Mouse (Mus musculus): Measurements from ENCODE around the gene Jazf1. TPM values are rescaled to one million over a fixed set of nuclear protein-coding genes. Genes with fewer than 3 reads are reported as not detected.

Gene Jazf1
- polyA plus RNA-seq, 1 experiment from 2014 or later, result 33.3 TPM

GRCm38 (mm10) chr6:52773132-52773531 is 295.3 kb downstream of the Jazf1 start:
- H3K4me3 ChIP-seq, result no peak overlapping the region

GRCm38 (mm10) chr6:52770789-52771188 is 297.6 kb downstream of the Jazf1 start:
- Histone ChIP-seq H3K4me2 (replicated peaks) (no peak overlapping the region), H3K4me1 (no peaks in the 10 kb centered on the region), H3K36me3 (peaks cover 32% of the 10 kb centered on the region), H3K9me3 (no peaks in the 10 kb centered on the region), H3K4me3 (no peak overlapping the region), H3K27me3 (no peaks in the 10 kb centered on the region), H3K27ac (replicated peaks) (no peak overlapping the region), H3K9ac (replicated peaks) (no peak overlapping the region)
- 91% methylated on average over 1 of the region's 1 CpGs for WGBS
- ATAC-seq (replicated peaks), result no peak

More at GRCm38 (mm10) chr6:52773132-52773531, 295.3 kb downstream of the Jazf1 start:
- Histone ChIP-seq H3K4me2 (replicated peaks) (no peak overlapping the region), H3K36me3 (peaks cover 10% of the 10 kb centered on the region), H3K27me3 (no peaks in the 10 kb centered on the region), H3K27ac (replicated peaks) (no peak overlapping the region), H3K9ac (replicated peaks) (no peak overlapping the region), H3K4me1 (no peaks in the 10 kb centered on the region), H3K9me3 (no peaks in the 10 kb centered on the region)
- ATAC-seq (replicated peaks), result no peak
- WGBS, result 90% methylated on average over 5 of the region's 5 CpGs

- no peaks in the 10 kb centered on the region for H3K9me3 ChIP-seq
- no peak overlapping the region for H3K4me3 ChIP-seq
- no peak overlapping the region for H3K9ac ChIP-seq (replicated peaks)
- H3K4me2 ChIP-seq (replicated peaks), result no peak overlapping the region
- H3K36me3 ChIP-seq, result peaks cover 45% of the 10 kb centered on the region
- H3K27ac ChIP-seq (replicated peaks), result no peak overlapping the region
- 76% methylated on average over 7 of the region's 7 CpGs for WGBS
- no peak for ATAC-seq (replicated peaks)
- H3K4me1 ChIP-seq, result no peaks in the 10 kb centered on the region
- H3K27me3 ChIP-seq, result no peaks in the 10 kb centered on the region
Observed at GRCm38 (mm10) chr6:52765206-52765605, 303.2 kb downstream of the Jazf1 start.

- H3K4me2 ChIP-seq (replicated peaks), result no peak overlapping the region
- ATAC-seq (replicated peaks), result no peak
- no peak overlapping the region for H3K27ac ChIP-seq (replicated peaks)
- no peaks in the 10 kb centered on the region for H3K9me3 ChIP-seq
- H3K27me3 ChIP-seq, result no peaks in the 10 kb centered on the region
- 94% methylated on average over 5 of the region's 5 CpGs for WGBS
- no peaks in the 10 kb centered on the region for H3K4me1 ChIP-seq
- peaks cover 32% of the 10 kb centered on the region for H3K36me3 ChIP-seq
- H3K4me3 ChIP-seq, result no peak overlapping the region
- no peak overlapping the region for H3K9ac ChIP-seq (replicated peaks)
Observed at GRCm38 (mm10) chr6:52752832-52753231, 315.6 kb downstream of the Jazf1 start.

GRCm38 (mm10) chr6:52734630-52735029 is 333.8 kb downstream of the Jazf1 start:
- H3K9ac ChIP-seq (replicated peaks), result no peak overlapping the region
- no peak overlapping the region for H3K27ac ChIP-seq (replicated peaks)
- H3K9me3 ChIP-seq, result no peaks in the 10 kb centered on the region
- no peaks in the 10 kb centered on the region for H3K4me1 ChIP-seq
- H3K4me2 ChIP-seq (replicated peaks), result no peak overlapping the region
- no peak overlapping the region for H3K4me3 ChIP-seq
- H3K27me3 ChIP-seq, result no peaks in the 10 kb centered on the region
- WGBS, result 98% methylated on average over 2 of the region's 2 CpGs
- no peak for ATAC-seq (replicated peaks)
- peaks cover 21% of the 10 kb centered on the region for H3K36me3 ChIP-seq

GRCm38 (mm10) chr6:52730338-52730737 is 338.1 kb downstream of the Jazf1 start:
- Histone ChIP-seq H3K9me3 (no peaks in the 10 kb centered on the region), H3K4me2 (replicated peaks) (no peak overlapping the region), H3K4me3 (no peak overlapping the region), H3K27me3 (no peaks in the 10 kb centered on the region), H3K4me1 (no peaks in the 10 kb centered on the region), H3K27ac (replicated peaks) (no peak overlapping the region), H3K36me3 (peaks cover 24% of the 10 kb centered on the region), H3K9ac (replicated peaks) (no peak overlapping the region)
- no peak for ATAC-seq (replicated peaks)
- WGBS, result 70% methylated on average over 4 of the region's 4 CpGs

- ATAC-seq (replicated peaks), result no peak
- Histone ChIP-seq H3K36me3 (peaks cover 27% of the 10 kb centered on the region), H3K4me2 (replicated peaks) (no peak overlapping the region), H3K4me1 (no peaks in the 10 kb centered on the region), H3K27ac (replicated peaks) (no peak overlapping the region), H3K27me3 (no peaks in the 10 kb centered on the region), H3K4me3 (no peak overlapping the region), H3K9me3 (no peaks in the 10 kb centered on the region), H3K9ac (replicated peaks) (no peak overlapping the region)
- 58% methylated on average over 8 of the region's 8 CpGs for WGBS
Observed at GRCm38 (mm10) chr6:52724805-52725439, 343.5 kb downstream of the Jazf1 start.

Other genes starting within 250 kb of the Jazf1 start
- gene Creb5, start 218.6 kb upstream of the Jazf1 start, polyA plus RNA-seq (2015; fragmentation: Nextera tagmentation; extraction: Ambion mirVana), result 14.5 and 18.3 TPM in 2 replicates

Measured in forebrain, embryonic 15.5 days (tissue).